Mouse (Mus musculus) frontal cortex, postnatal 10 days (tissue): ENCODE data around the gene Gm42417.

ENCODE experiments used
- DNase-seq, 2 experiments: peaks; one replicate each; pipeline ENCODE4 v3.0.0; 2022; ENCODE audit warnings: low spot score in 2 of 2, mixed read lengths in 1 of 2

Gene Gm42417

GRCm38 (mm10) chr1:36564101-36564500 is 24.9 kb upstream of the Gm42417 start:
- no peak for DNase-seq

GRCm38 (mm10) chr1:36563632-36564031 is 24.4 kb upstream of the Gm42417 start:
- no peak for DNase-seq

- no peak for DNase-seq
These were observed 24.0 kb upstream of the Gm42417 start for GRCm38 (mm10) chr1:36563197-36563596.

GRCm38 (mm10) chr1:36562388-36562787 is 23.2 kb upstream of the Gm42417 start:
- no peak for DNase-seq

GRCm38 (mm10) chr1:36560903-36561302 is 21.7 kb upstream of the Gm42417 start:
- no peak for DNase-seq

GRCm38 (mm10) chr1:36559888-36560287 is 20.7 kb upstream of the Gm42417 start:
- no peak for DNase-seq

- no peak for DNase-seq
These were observed 20.0 kb upstream of the Gm42417 start for GRCm38 (mm10) chr1:36559256-36559655.

- DNase-seq, result peak; percentile 62 to 79
These were observed 19.1 kb upstream of the Gm42417 start, which contains the start of gene Sema4c for GRCm38 (mm10) chr1:36558031-36558993. Sema4c (minus strand) TSS chr1:36558349.

- peak in 1 of 2 experiments; percentile 81 for DNase-seq
These were observed 18.3 kb upstream of the Gm42417 start for GRCm38 (mm10) chr1:36557457-36558011.

- peak; percentile 89 to 93 for DNase-seq
These were observed 17.6 kb upstream of the Gm42417 start for GRCm38 (mm10) chr1:36556553-36557456.

GRCm38 (mm10) chr1:36555798-36556395 is 16.7 kb upstream of the Gm42417 start:
- DNase-seq, result no peak

- no peak for DNase-seq
These were observed 15.6 kb upstream of the Gm42417 start for GRCm38 (mm10) chr1:36554633-36555399.

- no peak for DNase-seq
These were observed 13.3 kb upstream of the Gm42417 start for GRCm38 (mm10) chr1:36552506-36552905.

- no peak for DNase-seq
These were observed 12.7 kb upstream of the Gm42417 start for GRCm38 (mm10) chr1:36551904-36552303.

- DNase-seq, result no peak
These were observed 11.0 kb upstream of the Gm42417 start for GRCm38 (mm10) chr1:36550075-36550863.

GRCm38 (mm10) chr1:36549491-36549890 is 10.3 kb upstream of the Gm42417 start:
- DNase-seq, result no peak

GRCm38 (mm10) chr1:36548771-36549170 is 9.5 kb upstream of the Gm42417 start:
- no peak for DNase-seq

- DNase-seq, result no peak
These were observed 8.9 kb upstream of the Gm42417 start for GRCm38 (mm10) chr1:36547981-36548598.

GRCm38 (mm10) chr1:36546888-36547471 is 7.8 kb upstream of the Gm42417 start, which contains the start of gene Ankrd39:
Ankrd39 (minus strand) TSS chr1:36547445.
- DNase-seq, result peak; percentile 96 to 97
